Mouse (Mus musculus) midbrain, embryonic 14.5 days (tissue): ENCODE measurements at regions not wholly inside any gene's neighbourhood (a gene's known extent, or its start where the extent isn't known, plus 50 kb on each side); places are given as distances from the start of the nearest gene placed in this dataset.
A peak's percentile ranks its signal among the peaks of the same experiment; 100 is the strongest.

Experiments
- ATAC-seq: fragments of 200-750 bp; cut with Nextera tagmentation; 2 replicates; pipeline ENCODE4 v1.8.0; 2017; ENCODE audit warnings: moderate number of reproducible peaks, moderate library complexity; ENCODE audit not compliant: low FRiP score, low TSS enrichment
- DNase-seq: peaks from one replicate; pipeline ENCODE4 v3.0.0-alpha.2; 2015
- H3K27ac ChIP-seq: fragments of 300-500 bp; sonication (generic); replicated peaks from 2 replicates; pipeline ENCODE4 v1.5.1; 2014; ENCODE audit warnings: mild to moderate bottlenecking, low read depth, low read length, moderate library complexity
- H3K27me3 ChIP-seq: fragments of 300-500 bp; sonication (generic); 2 replicates; pipeline ENCODE4 v1.6.1; 2014; ENCODE audit warnings: low read length, control low read depth, mixed read lengths; ENCODE audit not compliant: control insufficient read depth, insufficient read depth
- H3K36me3 ChIP-seq: fragments of 300-500 bp; sonication (generic); 2 replicates; pipeline ENCODE4 v1.6.1; 2014; ENCODE audit warnings: low read length, control low read depth; ENCODE audit not compliant: control insufficient read depth, insufficient read depth
- H3K4me1 ChIP-seq: fragments of 300-500 bp; sonication (generic); 2 replicates; pipeline ENCODE4 v1.6.1; 2014; ENCODE audit warnings: mild to moderate bottlenecking, antibody characterized with exemption, low read length, control low read depth; ENCODE audit not compliant: control insufficient read depth, insufficient read depth
- H3K4me2 ChIP-seq: fragments of 300-500 bp; sonication (generic); 2 replicates; pipeline ENCODE4 v1.6.1; 2014; ENCODE audit warnings: mild to moderate bottlenecking, low read length, moderate library complexity
- H3K4me3 ChIP-seq: fragments of 300-500 bp; sonication (generic); replicated peaks from 2 replicates; pipeline ENCODE4 v1.5.1; 2014; ENCODE audit warnings: low read depth, low read length
- H3K9ac ChIP-seq: fragments of 300-500 bp; sonication (generic); replicated peaks from 2 replicates; pipeline ENCODE4 v1.6.1; 2014; ENCODE audit warnings: mild to moderate bottlenecking, low read length, moderate library complexity
- H3K9me3 ChIP-seq: fragments of 300-500 bp; sonication (generic); 2 replicates; pipeline ENCODE4 v1.6.1; 2016; ENCODE audit warnings: low read length, control low read depth, mixed read lengths; ENCODE audit not compliant: control insufficient read depth
- WGBS: fragments of 180-500 bp; shearing (Covaris S2); extraction: QIAGEN DNeasy Blood & Tissue Kit; methylation state at CpG from one replicate; pipeline ENCODE4 v1.1.7; 2014; 5-methylcytosine and 5-hydroxymethylcytosine counted together

- no peak for DNase-seq
- Histone ChIP-seq H3K27ac (peak overlapping the region; percentile 95), H3K9ac (peak overlapping the region; percentile 57), H3K4me3 (peak overlapping the region; percentile 33), H3K4me1 (peaks cover 15% of the 10 kb centered on the region), H3K27me3 (no peaks in the 10 kb centered on the region), H3K4me2 (peak overlapping the region; percentile 69), H3K9me3 (no peaks in the 10 kb centered on the region), H3K36me3 (no peaks in the 10 kb centered on the region)
- ATAC-seq, result peak; percentile 44; the same call in 1 of the 2 replicates
- 4% methylated on average over 5 of the region's 5 CpGs for WGBS
These were observed 67.7 kb upstream of the Ubash3b start for GRCm38 (mm10) chr9:41229225-41229582.

- Histone ChIP-seq H3K9ac (peak overlapping the region; percentile 57), H3K4me3 (peak overlapping the region; percentile 33), H3K9me3 (no peaks in the 10 kb centered on the region), H3K36me3 (no peaks in the 10 kb centered on the region), H3K4me1 (peaks cover 15% of the 10 kb centered on the region), H3K27ac (peak overlapping the region; percentile 95), H3K27me3 (no peaks in the 10 kb centered on the region), H3K4me2 (peak overlapping the region; percentile 69)
- peak; percentile 97 for DNase-seq
- peak; percentile 90; the same call in 1 of the 2 replicates for ATAC-seq
- WGBS, result 4% methylated on average over 29 of the region's 29 CpGs
These were observed 67.1 kb upstream of the Ubash3b start for GRCm38 (mm10) chr9:41228425-41229224.

GRCm38 (mm10) chr9:41223406-41223805 is 61.9 kb upstream of the Ubash3b start:
- WGBS, result 62% methylated on average over 11 of the region's 11 CpGs
- Histone ChIP-seq H3K27ac (no peak overlapping the region), H3K4me2 (no peak overlapping the region), H3K4me3 (no peak overlapping the region), H3K36me3 (no peaks in the 10 kb centered on the region), H3K4me1 (peaks cover 9% of the 10 kb centered on the region; the same call in 1 of the 2 replicates), H3K27me3 (no peaks in the 10 kb centered on the region), H3K9me3 (no peaks in the 10 kb centered on the region), H3K9ac (no peak overlapping the region)
- no peak for ATAC-seq
- no peak for DNase-seq

GRCm38 (mm10) chr9:41222346-41223015 is 61.0 kb upstream of the Ubash3b start:
- H3K9ac ChIP-seq, result no peak overlapping the region
- H3K4me2 ChIP-seq, result no peak overlapping the region
- WGBS, result 94% methylated on average over 16 of the region's 16 CpGs
- DNase-seq (no peak), ATAC-seq (no peak)
- no peaks in the 10 kb centered on the region for H3K27me3 ChIP-seq
- peaks cover 7% of the 10 kb centered on the region; the same call in 1 of the 2 replicates for H3K4me1 ChIP-seq
- no peaks in the 10 kb centered on the region for H3K9me3 ChIP-seq
- H3K27ac ChIP-seq, result no peak overlapping the region
- no peak overlapping the region for H3K4me3 ChIP-seq
- H3K36me3 ChIP-seq, result no peaks in the 10 kb centered on the region

GRCm38 (mm10) chr9:41221110-41221790 is 59.8 kb upstream of the Ubash3b start:
- no peak for DNase-seq
- WGBS, result 86% methylated on average over 4 of the region's 4 CpGs
- no peak overlapping the region for H3K27ac ChIP-seq
- no peak for ATAC-seq
- peaks cover 7% of the 10 kb centered on the region; the same call in 1 of the 2 replicates for H3K4me1 ChIP-seq
- H3K27me3 ChIP-seq, result no peaks in the 10 kb centered on the region
- H3K4me3 ChIP-seq, result no peak overlapping the region
- H3K36me3 ChIP-seq, result no peaks in the 10 kb centered on the region
- H3K9ac ChIP-seq, result no peak overlapping the region
- no peaks in the 10 kb centered on the region for H3K9me3 ChIP-seq
- no peak overlapping the region for H3K4me2 ChIP-seq

GRCm38 (mm10) chr9:41220105-41220669 is 58.7 kb upstream of the Ubash3b start:
- 96% methylated on average over 3 of the region's 3 CpGs for WGBS
- H3K27me3 ChIP-seq, result no peaks in the 10 kb centered on the region

GRCm38 (mm10) chr9:41218702-41219101 is 57.2 kb upstream of the Ubash3b start:
- no peaks in the 10 kb centered on the region for H3K9me3 ChIP-seq
- WGBS, result 82% methylated on average over 6 of the region's 6 CpGs
- no peak overlapping the region for H3K4me3 ChIP-seq
- H3K4me1 ChIP-seq, result peaks cover 7% of the 10 kb centered on the region; the same call in 1 of the 2 replicates
- DNase-seq, result peak; percentile 50
- H3K27ac ChIP-seq, result peak overlapping the region; percentile 67; the same call in 1 of the 2 replicates
- no peak overlapping the region for H3K9ac ChIP-seq
- H3K4me2 ChIP-seq, result no peak overlapping the region
- H3K36me3 ChIP-seq, result no peaks in the 10 kb centered on the region
- no peaks in the 10 kb centered on the region for H3K27me3 ChIP-seq
- ATAC-seq, result no peak

More at GRCm38 (mm10) chr9:41220105-41220669, 58.7 kb upstream of the Ubash3b start:
- Histone ChIP-seq H3K4me1 (peaks cover 7% of the 10 kb centered on the region; the same call in 1 of the 2 replicates), H3K36me3 (no peaks in the 10 kb centered on the region), H3K27ac (no peak overlapping the region), H3K9ac (no peak overlapping the region), H3K9me3 (no peaks in the 10 kb centered on the region), H3K4me2 (no peak overlapping the region), H3K4me3 (no peak overlapping the region)
- DNase-seq, result no peak
- ATAC-seq, result no peak

- Histone ChIP-seq H3K36me3 (no peaks in the 10 kb centered on the region), H3K9me3 (no peaks in the 10 kb centered on the region), H3K4me1 (peaks cover 26% of the 10 kb centered on the region), H3K4me3 (no peak overlapping the region), H3K27me3 (no peaks in the 10 kb centered on the region), H3K27ac (no peak overlapping the region), H3K4me2 (no peak overlapping the region), H3K9ac (no peak overlapping the region)
- DNase-seq, result no peak
- 56% methylated on average over 3 of the region's 3 CpGs for WGBS
- ATAC-seq, result no peak
These were observed 54.8 kb upstream of the Ubash3b start for GRCm38 (mm10) chr9:41216248-41216647.
